Mouse (Mus musculus): Measurements from ENCODE around the gene Traf5.

Gene Traf5

DNA sequence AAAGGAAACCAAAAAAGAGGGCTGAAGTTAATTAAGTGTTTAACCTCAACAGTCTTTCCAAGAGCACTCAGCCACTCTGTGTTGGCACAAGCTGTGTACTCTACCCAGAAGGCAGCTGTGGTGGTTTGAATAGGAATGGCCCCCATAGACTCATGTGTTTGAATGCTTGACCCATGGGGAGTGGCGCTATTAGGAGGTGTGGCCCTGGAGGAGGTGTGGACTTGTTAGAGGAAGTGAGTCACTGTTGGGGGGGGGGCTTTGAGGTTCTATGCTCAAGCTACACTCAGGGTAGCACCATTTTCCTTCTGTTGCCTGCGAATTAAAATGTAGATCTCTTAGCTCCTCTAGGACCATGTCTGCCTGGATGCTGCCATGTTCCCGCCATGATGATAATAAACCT, 25.4 kb downstream of the Traf5 start:
- DNase-seq (ENCODE audit: low read depth, low spot score): no peak

DNA sequence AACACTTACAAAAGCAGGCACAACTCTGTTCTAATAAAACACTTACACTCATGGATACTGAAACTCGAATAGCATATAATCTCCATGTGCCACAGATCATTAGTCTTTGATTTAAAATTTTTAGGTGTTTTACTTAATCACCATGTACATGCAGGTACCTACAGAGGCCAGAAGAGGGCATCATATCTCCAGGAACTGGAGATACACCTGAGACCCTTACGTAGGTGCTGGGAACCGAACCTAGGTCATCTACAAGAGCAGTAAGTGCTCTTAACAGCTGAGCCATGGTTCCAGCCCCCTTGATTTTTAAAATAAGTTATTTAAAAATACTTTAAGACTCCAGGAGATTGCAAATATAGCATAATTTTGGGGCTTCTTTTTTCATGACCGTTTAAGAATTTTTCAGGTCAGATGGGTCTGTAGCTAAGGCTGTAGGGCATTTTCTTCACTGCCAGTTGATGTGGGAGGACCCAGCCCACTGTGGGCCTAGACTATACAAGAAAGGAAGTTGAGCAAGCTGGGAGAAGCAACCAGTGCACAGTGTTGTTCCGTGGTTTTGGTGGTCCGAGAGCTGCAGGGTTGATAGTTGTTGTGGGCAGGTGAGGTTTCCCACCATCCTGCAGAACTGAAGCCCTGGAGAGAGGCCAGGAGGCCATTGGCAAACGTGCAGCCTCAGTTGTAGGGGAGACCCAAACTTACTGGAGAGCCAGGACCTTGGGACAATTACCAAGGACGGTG, 29.0 kb downstream of the Traf5 start:
- DNase-seq (ENCODE audit: low read depth, low spot score): no peak

DNA sequence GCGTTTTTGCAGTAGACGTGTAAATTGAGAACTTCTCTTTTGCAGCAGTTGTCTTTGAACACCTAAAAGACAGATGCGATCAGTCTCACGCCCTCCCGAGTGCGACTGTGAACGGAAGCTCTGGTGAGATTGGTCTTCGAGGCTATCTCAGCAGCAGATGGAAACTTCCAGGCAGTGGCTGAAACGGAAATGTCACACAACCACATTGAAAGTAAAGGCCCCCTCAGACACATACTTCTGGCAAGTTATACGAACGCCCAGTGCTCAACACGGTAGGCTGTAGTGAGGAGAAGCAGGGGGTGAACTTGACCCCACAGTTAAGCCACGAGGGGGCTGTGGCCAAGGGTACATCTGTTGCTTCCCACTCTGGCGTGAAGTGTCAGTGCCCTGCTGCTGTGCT, 29.7 kb downstream of the Traf5 start:
- DNase-seq (ENCODE audit: low read depth, low spot score): no peak

DNA sequence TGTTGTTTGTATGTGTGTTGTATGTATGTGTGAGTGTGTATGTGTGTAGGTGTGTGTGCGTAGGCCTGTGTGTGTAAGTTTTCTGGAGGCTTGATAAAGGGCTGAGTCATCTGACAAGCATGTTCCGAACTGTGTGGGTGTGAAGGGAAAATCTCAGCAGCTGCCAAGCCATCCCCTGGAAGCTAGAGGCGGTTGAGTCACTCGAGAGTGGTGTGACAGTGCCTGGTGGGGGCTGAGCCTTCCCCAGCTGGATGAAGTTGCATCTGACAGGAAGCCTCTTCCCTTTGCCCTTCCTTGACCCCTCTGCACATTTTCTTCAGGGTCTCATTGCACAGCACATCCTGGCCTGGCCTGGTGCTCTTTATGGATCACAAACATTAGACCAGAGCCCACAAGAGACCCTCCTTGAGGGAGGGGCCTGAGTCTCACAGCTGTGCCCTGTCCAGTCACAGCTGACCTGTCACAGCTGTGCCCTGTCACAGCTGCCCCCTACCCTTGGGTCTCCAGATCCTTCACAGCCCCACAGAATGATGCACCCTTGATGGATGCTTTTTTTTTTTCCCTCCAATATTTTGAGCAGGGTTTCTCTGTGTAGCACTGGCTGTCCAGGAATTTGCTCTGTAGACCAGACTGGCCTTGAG, 30.6 kb downstream of the Traf5 start:
- DNase-seq (ENCODE audit: low read depth, low spot score): peak; percentile 98

DNA sequence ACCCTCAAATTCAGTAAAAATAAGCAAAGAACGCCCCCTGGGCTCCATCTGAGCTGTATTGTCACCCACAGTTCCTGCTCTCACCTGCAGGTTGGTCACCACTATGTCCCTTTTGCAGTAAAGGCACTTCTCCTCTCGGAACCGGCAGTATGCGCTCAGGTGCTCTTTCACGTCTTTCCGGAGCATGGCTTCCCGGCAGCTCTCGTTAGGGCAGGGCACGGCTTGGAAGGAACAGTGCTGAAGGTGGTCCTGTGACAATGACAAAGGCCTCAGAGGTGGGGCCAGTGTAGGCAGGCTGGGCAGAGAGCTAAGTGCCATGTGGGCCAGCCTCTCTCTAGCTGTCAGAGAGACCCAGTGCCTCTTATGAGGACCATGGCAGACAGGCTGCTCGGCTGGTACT, 33.4 kb downstream of the Traf5 start:
- no peak for DNase-seq (ENCODE audit: low read depth, low spot score)

DNA sequence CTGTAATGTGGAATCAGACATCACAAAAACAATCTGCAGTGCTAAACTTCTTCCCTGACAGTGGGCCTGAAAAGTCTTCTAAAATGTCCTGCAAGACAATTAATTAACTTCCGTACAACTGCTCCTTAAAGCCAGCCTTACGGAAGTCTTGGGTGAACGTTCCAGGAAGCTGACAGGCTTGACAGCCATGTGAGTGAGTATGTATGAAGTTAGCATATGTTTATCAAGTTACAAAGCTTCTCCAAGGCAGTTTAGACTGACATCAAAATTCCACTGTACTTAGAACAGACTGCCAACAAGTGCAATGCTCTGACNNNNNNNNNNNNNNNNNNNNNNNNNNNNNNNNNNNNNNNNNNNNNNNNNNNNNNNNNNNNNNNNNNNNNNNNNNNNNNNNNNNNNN, 38.6 kb downstream of the Traf5 start:
- no peak for DNase-seq (ENCODE audit: low read depth, low spot score)

DNA sequence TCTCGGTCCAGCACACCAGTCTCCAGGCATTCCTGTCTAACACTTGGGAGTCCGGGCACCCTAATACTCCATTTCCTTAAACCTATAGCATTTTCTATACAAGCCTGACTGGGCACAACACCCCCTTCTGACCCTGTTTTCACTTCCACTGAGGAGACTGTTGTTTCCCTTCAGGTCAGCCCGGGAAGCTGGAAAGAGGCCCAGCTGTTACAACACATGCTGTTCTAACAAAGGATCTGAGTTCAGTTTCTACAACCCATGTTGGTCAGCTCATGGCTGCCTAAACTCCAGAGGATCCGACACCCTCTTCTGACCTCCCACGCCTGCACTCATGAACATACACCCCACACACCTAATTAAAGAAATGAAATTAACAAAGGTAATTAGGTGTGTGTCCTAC, 39.4 kb downstream of the Traf5 start:
- no peak for DNase-seq (ENCODE audit: low read depth, low spot score)

DNA sequence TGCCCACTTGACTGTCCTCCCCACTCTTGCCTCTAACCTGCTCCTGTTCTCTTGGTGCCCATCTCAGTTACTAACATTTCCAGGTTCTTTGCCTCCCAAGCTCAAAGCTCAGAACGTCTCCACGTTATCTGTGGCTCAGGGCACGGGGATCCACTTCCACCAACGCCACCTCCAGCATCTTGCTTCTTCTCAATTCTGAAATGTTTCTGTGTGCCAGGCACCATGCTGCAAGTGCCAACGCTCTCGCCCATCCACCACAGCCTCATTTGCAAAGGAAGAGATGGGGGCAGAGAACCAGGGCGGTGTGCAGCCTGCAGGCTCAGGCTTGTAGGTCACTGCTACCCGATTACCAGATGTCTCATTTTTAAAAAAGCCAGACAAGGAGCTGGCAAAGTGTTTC, 39.9 kb downstream of the Traf5 start:
- no peak for DNase-seq (ENCODE audit: low read depth, low spot score)

DNA sequence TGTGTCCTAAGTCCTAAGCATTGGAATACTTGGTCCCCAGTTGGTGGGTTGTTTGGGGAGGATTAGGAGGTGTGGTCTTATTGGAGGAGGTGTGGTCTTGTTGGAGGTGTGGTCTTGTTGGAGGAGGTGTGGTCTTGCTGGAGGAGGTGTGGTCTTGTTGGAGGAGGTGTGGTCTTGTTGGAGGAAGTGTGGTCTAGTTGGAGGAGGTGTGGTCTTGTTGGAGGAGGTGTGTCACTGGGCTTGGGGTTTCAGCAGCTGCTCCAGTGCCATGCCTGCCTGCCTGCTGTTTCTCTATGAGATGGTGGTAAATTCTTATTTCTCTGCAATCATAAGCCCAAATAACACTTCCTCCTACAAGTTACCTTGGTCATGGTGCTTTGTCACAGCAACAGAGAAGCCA, 93.3 kb downstream of the Traf5 start:
- DNase-seq (ENCODE audit: low read depth, low spot score): peak; percentile 32

DNA sequence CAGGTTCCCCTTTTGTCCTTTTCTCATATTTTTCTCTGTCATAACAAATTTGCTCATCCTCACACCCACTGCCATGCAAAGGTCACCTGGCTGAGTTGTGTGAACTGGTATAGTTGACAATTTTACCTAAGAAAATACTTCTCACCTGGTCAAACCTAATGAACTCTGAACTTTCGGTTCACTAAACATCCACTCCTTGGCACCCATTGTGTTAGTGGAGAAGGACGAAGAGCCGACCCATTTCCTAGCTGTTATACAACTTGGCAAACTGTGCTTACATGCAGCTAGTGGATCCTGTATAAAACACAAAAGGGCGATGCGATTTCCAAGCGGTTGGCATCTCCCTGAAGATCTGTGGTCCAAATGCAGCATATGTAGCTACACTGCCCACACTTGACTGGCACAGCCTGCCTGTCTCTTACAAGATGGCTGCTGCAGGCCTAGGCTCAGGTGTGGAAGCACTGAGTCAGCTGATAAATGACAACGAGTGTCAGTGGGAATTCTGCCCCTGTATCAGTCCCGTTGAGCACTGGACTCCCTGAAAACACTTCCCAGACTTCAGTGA, 95.7 kb downstream of the Traf5 start:
- no peak for DNase-seq (ENCODE audit: low read depth, low spot score)

DNA sequence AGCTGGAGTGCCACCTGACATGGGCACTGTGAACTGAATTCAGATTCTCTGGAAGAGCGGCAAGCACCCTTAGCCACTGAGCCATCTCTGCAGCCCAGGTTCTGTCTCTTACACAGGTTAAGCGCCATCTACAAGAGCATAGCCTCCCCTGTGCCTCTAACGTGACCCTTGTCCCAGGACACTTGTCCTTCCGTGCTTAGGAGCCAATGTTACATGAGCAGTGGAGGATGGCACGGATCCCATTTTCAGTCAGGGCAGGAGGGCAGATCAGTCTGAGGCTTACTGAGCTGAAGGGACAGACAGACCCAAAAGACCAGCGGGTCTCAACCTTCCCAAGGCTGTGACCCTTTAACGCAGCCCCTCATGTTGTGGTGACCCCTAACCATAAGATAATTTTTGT, 96.4 kb downstream of the Traf5 start:
- DNase-seq (ENCODE audit: low read depth, low spot score): no peak

DNA sequence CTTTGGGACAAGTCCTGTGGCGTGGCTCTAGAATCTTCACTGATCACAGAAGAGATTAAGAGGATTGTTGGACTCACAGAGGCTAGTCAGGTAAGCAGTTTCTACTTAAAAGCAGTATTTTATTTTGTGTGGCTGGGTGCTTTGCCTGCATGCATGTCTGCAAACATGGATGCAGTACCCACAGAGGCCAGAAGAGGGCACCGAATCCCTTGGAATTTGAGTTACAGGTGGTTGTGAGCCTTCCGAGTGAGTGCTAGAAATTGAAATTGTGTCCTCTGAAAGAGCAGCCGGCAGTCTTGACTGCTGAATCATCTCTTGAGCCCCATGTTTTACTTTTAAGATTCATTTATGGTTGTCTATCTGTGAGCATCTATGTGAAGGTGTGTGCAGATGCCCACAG, 96.9 kb downstream of the Traf5 start:
- peak; percentile 72 for DNase-seq (ENCODE audit: low read depth, low spot score)

DNA sequence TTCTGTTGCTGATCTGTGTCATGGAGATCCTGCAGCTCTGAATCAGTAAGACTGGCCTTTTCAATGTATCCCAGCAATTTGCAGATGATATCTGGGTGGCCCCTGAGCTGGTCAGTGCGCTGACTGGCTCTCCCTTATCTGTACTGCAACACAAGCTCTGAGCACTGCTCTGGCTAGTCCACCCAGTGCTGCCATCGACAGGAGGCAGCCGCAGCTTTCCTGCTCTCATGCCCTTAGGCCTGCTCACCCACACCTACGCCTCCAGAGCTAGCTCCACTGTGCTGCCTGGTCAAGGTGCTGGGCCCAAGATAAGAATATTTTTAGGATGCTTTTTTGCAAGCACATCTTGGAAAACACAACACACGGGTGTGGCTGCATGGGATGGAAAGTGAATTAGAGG, 97.9 kb downstream of the Traf5 start:
- no peak for DNase-seq (ENCODE audit: low read depth, low spot score)

DNA sequence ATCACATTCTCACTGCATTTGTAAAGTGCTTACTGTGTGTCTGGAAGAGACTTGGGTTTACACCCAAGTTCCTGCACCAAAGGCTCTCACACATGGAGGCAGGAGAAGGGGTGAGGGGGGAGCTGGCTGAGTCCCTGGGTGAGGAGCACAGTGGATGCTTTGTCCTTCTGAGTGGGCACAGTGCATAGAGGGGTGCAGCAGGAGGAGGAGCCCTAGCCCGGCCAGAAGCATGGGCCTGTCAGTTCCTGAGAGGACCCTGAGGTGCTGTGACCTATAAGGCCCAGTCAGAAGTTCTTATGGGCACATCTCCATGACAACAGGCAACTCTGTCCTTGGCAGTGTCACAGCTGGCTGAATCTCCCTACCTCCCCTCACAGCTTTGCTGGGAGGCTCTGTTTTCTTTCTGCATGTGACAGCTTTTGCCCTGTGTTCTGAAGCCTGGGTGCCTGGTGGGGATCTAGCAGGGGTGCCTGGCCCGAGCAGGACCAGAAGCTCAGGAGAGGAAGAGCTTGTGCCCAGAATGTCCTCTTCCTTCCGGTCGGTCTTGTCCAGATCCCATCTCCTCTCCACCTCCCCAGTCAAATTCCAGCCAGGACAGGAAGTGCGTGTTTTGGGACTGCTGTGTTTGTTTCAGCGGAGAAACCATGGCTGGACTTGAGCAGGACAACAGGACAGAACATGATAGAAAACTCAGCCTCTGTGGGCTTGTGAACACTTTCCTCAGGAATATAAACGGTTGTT, 100.1 kb downstream of the Traf5 start:
- no peak for DNase-seq (ENCODE audit: low read depth, low spot score)

DNA sequence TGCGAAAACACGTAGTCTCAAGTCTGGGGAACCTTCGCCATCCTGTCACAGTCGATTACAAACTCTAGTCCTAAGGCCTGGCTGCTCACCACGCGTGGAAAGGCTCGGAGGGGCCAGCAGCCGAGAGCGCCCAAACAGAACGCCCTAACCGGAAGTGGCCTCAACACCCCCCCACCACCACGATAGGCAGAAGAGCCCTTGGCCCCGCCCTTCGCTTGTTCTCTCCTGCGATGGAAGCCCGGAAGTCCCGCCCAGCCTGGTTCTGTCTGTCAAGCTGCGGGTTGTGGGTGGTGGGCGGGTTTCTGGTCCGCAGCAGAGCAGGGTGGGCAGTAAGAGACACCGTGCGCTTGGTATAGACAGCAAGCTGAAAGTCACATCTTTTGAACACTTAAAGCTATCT, 102.4 kb downstream of the Traf5 start:
- peak; percentile 98 for DNase-seq (ENCODE audit: low read depth, low spot score)

DNA sequence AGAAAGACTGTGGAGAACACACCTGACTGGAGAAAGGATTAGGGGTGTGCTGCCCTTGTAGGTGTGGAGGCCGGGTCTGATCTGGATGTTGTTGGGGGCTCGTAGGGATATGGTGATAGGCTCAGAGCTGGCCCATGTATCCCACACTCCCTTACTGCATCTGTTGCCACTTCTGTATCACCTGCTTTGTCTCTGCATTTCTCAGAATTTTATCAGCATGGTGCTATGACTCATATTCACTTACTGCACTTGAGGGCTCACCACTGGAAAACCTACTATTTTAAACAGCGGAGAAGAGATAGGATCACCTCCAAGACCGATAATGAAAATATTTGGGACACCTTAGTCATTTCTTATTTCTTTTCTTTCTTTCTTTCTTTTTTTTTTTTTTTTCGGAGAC, 103.3 kb downstream of the Traf5 start:
- no peak for DNase-seq (ENCODE audit: low read depth, low spot score)

DNA sequence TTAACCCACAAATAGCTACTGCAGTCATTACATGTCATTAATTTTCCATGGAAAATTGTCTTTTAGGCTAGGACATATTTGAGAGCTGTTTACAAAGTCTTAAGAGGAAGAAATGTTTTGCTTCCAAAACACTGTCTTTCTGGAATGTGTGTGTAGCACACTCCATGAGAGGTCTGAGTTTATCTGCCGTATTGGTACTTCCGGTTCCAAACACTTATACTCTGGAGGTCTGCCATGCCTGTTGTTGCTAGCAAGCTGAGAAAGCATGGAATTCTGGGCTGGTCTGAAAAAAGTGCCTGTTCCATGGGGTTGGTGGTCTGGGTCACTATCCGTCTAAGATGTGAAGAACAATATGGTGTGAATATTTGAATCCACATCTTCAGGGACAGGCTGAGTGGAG, 103.7 kb downstream of the Traf5 start:
- no peak for DNase-seq (ENCODE audit: low read depth, low spot score)

DNA sequence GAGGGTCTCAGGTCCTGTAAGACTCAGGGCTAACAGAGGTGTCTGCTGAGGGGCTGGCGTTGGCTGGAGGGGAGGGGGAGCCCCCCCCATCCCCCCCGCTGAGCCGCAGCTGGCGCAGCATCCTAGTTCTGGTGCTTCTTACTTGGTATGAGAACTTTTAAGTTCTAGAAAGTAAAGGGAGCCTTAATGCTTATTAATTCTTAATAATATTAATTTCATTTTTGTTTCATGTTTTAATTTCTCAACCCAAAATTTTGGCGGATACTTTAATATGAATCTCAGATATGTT, 104.9 kb downstream of the Traf5 start:
- DNase-seq (ENCODE audit: low read depth, low spot score): no peak

DNA sequence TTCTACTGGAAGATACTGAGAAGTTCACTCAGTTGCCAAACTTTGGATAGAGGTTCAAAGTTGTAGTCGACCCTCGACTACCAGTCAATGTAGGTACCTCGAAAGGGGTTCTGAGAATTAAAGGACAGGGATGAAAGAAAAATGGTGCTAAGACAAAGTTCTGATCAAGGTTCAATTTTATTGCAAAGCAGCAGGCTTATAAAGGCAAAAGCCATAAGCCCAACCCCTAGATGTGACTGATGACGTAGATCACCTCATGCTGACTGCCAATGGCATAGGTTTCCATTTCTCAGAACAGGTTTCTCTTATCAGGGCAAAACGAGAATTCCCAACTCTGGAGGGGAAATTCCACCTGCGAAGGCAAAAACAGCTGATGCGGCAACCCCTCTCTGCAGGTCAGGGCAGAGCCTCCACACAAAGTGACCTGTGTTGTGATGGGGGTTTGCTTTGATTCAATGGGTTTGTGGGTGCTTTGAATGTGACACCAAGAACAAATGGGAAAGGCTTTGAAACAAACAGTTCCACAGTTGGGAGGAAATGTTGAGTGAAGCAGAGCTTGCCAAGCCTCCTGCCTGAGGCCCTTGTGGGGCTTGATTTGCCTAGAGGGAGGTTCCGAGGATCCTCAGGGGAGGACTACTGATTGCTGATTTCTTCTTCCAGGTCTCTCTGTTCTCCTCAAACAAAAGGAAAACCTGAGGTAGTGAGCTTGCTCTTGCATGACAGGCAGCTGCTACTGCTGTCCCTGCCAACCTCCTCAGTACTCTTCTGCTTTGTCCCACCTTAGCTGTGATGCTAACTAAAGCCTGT, 105.5 kb downstream of the Traf5 start:
- no peak for DNase-seq (ENCODE audit: low read depth, low spot score)

DNA sequence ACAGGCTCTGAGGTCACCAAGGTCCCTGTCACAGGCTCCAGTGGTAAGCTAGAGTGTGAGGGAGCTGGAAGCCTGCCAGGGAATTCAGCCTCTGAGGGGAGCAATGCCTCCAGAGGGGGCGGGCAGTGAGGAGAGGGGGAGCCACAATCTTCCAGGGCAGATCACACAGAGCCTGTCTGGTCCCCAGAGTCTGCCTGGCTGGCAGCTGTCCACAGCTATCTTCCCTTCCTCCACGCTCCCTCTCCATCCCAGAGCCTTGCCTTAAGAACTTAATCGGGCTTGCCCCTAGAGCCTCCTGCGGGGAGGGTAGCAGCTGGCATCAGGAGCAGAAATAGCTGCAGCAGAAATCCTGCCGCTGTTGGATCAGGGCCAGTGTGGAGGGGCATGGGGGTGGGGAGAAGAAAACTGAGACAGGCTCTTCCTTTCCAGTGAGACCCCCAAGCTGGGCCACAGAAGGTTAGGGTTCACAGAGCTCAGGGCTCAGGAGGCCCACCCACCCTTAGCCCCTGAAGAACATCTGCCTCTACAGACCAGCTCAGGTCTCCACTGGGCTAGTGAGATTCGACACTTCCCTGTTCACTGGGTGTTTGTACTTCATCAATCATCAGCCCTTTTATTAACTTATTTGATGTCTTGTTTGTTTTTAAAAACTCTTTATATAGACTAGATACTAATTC, 110.8 kb downstream of the Traf5 start:
- DNase-seq (ENCODE audit: low read depth, low spot score): peak; percentile 29

DNA sequence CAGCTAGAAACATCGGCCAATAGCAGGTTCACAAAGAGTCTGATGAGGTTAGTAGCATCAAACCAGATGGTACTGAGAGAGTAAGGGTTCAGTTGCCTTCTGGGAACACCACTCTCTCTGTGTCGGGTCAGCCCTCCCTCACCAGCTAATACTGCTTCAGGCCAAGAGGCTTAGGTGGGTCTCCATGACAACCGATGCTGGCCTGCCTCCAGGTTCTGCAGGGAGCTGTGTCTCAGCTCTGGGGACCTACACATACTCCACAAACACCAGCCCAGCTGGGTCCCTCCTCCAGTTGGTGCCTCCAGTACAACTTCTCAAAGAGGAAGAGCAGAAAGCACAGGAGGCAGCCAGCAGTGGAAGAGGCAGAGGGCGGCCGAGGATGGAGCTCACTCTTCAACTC, 115.2 kb downstream of the Traf5 start, which contains the start of gene Rd3:
Gene Rd3 (plus strand): TSS at position 184 of the 400 bp plus-strand sequence.
- DNase-seq (ENCODE audit: low read depth, low spot score): peak; percentile 30
